Mouse (Mus musculus): ENCODE measurements around the gene Hoxb5.

- TF ChIP-seq EP300 (IDR thresholded peaks at IDR 0.05; ENCODE audit: insufficient read depth, low read depth, low read length), result no peak
- no peak for TF ChIP-seq CTCF (IDR thresholded peaks at IDR 0.05; ENCODE audit: low read depth, low read length)
Observed at GRCm38 (mm10) chr11:96354801-96355311, 51.7 kb downstream of the Hoxb5 start.
